Mouse (Mus musculus) stomach, embryonic 16.5 days (tissue): ENCODE results near the gene Arpc4. TPM values are rescaled to one million over a fixed set of nuclear protein-coding genes. Genes with fewer than 3 reads are reported as not detected.

Experiments used
- ATAC-seq: fragments of 200-750 bp; cut with Nextera tagmentation; 2 replicates; pipeline ENCODE4 v1.8.0; 2017; ENCODE audit warnings: moderate number of reproducible peaks, moderate TSS enrichment; ENCODE audit not compliant: insufficient read depth, low FRiP score
- H3K27ac ChIP-seq: fragments of 300-500 bp; sonication (generic); 2 replicates; pipeline ENCODE4 v1.5.1; 2014; ENCODE audit warnings: low read length
- H3K27me3 ChIP-seq: fragments of 300-500 bp; sonication (generic); 2 replicates; pipeline ENCODE4 v1.6.1; 2014; ENCODE audit warnings: low read length, control low read depth, mixed read lengths; ENCODE audit not compliant: control insufficient read depth, insufficient read depth
- H3K36me3 ChIP-seq: fragments of 300-500 bp; sonication (generic); 2 replicates; pipeline ENCODE4 v1.6.1; 2014; ENCODE audit warnings: low read length; ENCODE audit not compliant: control insufficient read depth, insufficient read depth
- H3K4me1 ChIP-seq: fragments of 300-500 bp; sonication (generic); 2 replicates; pipeline ENCODE4 v1.6.1; 2014; ENCODE audit warnings: low read length, control low read depth, mixed read lengths; ENCODE audit not compliant: control insufficient read depth, insufficient read depth
- H3K4me2 ChIP-seq: fragments of 300-500 bp; sonication (generic); 2 replicates; pipeline ENCODE4 v1.6.1; 2014; ENCODE audit warnings: low read depth, low read length, mixed read lengths
- H3K4me3 ChIP-seq: fragments of 300-500 bp; sonication (generic); replicated peaks from 2 replicates; pipeline ENCODE4 v1.5.1; 2014; ENCODE audit warnings: mild to moderate bottlenecking, low read length
- H3K9ac ChIP-seq: fragments of 300-500 bp; sonication (generic); 2 replicates; pipeline ENCODE4 v1.6.1; 2014; ENCODE audit warnings: low read length
- H3K9me3 ChIP-seq: fragments of 300-500 bp; sonication (generic); replicated peaks from 2 replicates; pipeline ENCODE4 v1.6.1; 2016; ENCODE audit warnings: low read length, control low read depth; ENCODE audit not compliant: control insufficient read depth
- WGBS: fragments of 180-500 bp; shearing (Covaris S2); extraction: QIAGEN DNeasy Blood & Tissue Kit; methylation state at CpG from one replicate; pipeline ENCODE4 v1.1.7; 2014; 5-methylcytosine and 5-hydroxymethylcytosine counted together
- polyA plus RNA-seq: library from polyadenylated mRNA; unstranded; fragments of >200 nt; fragmentation: Nextera tagmentation; extraction: Ambion mirVana; gene quantifications from 2 replicates; pipeline ENCODE4 v1.2.1, GENCODE M21; 2015

Arpc4 gene
- polyA plus RNA-seq, 1 experiment from 2014 or later, result 396 TPM

DNA sequence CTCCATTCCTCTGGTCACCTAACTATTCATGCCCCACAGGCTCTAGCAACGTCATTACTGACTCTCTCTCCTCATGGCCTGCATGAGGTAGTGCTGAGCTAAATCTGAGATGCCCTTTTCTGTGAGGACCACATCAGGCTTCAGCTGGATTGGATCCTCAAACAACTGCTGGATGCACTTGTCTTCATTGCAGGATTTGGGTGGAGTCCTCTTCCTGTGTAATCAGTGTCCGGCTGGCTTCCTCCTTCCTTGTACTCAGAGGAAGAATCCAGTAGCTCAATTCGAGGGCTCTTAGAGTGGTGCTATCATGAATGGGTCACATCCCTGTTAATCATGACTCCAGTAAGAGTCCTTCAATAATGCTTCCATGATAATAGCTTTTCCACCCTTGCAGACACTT is 24.2 kb upstream of the Arpc4 start:
- no peak overlapping the region for H3K4me3 ChIP-seq
- H3K4me2 ChIP-seq, result no peak overlapping the region
- H3K9ac ChIP-seq, result no peak overlapping the region
- no peaks in the 10 kb centered on the region for H3K36me3 ChIP-seq
- H3K27ac ChIP-seq, result no peak overlapping the region
- no peaks in the 10 kb centered on the region for H3K27me3 ChIP-seq
- WGBS, result 69% methylated on average over 3 of the region's 3 CpGs
- no peaks in the 10 kb centered on the region for H3K4me1 ChIP-seq
- ATAC-seq, result no peak
- H3K9me3 ChIP-seq, result no peaks in the 10 kb centered on the region

GRCm38 (mm10) chr6:113361476-113361875 is 16.4 kb upstream of the Arpc4 start:
- Histone ChIP-seq H3K4me2 (no peak overlapping the region), H3K4me1 (no peaks in the 10 kb centered on the region)
- WGBS, result 76% methylated on average over 4 of the region's 4 CpGs

GRCm38 (mm10) chr6:113362241-113362640 is 15.7 kb upstream of the Arpc4 start:
- no peak overlapping the region for H3K27ac ChIP-seq
- no peak overlapping the region for H3K9ac ChIP-seq
- no peaks in the 10 kb centered on the region for H3K27me3 ChIP-seq
- 97% methylated on average over 1 of the region's 1 CpGs for WGBS
- H3K4me2 ChIP-seq, result no peak overlapping the region
- no peak overlapping the region for H3K4me3 ChIP-seq
- no peaks in the 10 kb centered on the region for H3K36me3 ChIP-seq
- ATAC-seq, result no peak
- H3K9me3 ChIP-seq, result no peaks in the 10 kb centered on the region
- no peaks in the 10 kb centered on the region for H3K4me1 ChIP-seq

More at GRCm38 (mm10) chr6:113361476-113361875, 16.4 kb upstream of the Arpc4 start:
- ATAC-seq, result no peak
- Histone ChIP-seq H3K27me3 (no peaks in the 10 kb centered on the region), H3K36me3 (no peaks in the 10 kb centered on the region), H3K4me3 (no peak overlapping the region), H3K9me3 (no peaks in the 10 kb centered on the region), H3K9ac (no peak overlapping the region), H3K27ac (no peak overlapping the region)

DNA sequence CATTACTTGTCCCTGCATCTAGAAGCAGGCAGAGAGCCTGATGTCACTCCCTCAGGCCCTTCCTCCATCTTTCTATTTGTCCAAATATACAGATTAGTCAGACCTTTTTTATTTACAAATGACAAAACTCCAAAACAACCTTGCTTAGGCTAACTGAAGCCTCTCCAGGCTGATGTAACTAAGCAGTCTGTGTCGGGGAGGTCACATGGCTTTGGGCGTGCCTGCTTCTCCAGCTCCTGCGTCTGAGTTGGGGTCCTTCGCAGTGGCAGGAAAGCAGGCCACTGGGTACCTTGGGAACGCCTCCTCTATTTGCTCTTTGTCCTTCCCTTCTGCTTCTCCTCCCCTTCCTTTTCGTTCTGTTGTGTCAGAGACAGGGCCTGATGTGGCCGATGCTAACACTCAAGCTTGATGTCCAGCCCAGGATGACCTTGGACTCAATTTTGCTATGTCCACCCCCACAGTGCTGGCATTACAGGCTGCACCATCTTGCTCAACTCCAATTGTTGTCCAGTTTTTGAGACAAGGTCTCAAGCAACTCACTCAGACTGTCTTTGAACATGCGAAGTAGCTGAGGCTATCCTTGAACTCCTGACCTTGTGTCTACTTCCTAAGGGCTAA is 13.3 kb upstream of the Arpc4 start:
- no peaks in the 10 kb centered on the region for H3K4me1 ChIP-seq
- H3K36me3 ChIP-seq, result no peaks in the 10 kb centered on the region
- no peak overlapping the region for H3K9ac ChIP-seq
- no peaks in the 10 kb centered on the region for H3K9me3 ChIP-seq
- no peak for ATAC-seq
- H3K4me3 ChIP-seq, result no peak overlapping the region
- H3K4me2 ChIP-seq, result no peak overlapping the region
- no peaks in the 10 kb centered on the region for H3K27me3 ChIP-seq
- WGBS, result 60% methylated on average over 8 of the region's 8 CpGs
- H3K27ac ChIP-seq, result no peak overlapping the region

GRCm38 (mm10) chr6:113366639-113367038 is 11.3 kb upstream of the Arpc4 start:
- Histone ChIP-seq H3K36me3 (0 out of 2 replicates have a peak, but pooled peaks cover 3% of the 10 kb centered on the region), H3K9me3 (no peaks in the 10 kb centered on the region), H3K27me3 (no peaks in the 10 kb centered on the region), H3K4me1 (no peaks in the 10 kb centered on the region), H3K9ac (no peak overlapping the region), H3K4me3 (no peak overlapping the region), H3K27ac (no peak overlapping the region), H3K4me2 (no peak overlapping the region)
- ATAC-seq, result no peak
- 85% methylated on average over 6 of the region's 6 CpGs for WGBS

- 96% methylated on average over 1 of the region's 1 CpGs for WGBS
- no peak overlapping the region for H3K4me3 ChIP-seq
- no peaks in the 10 kb centered on the region for H3K4me1 ChIP-seq
- no peak overlapping the region for H3K4me2 ChIP-seq
- no peak overlapping the region for H3K9ac ChIP-seq
- H3K9me3 ChIP-seq, result no peaks in the 10 kb centered on the region
- H3K27ac ChIP-seq, result no peak overlapping the region
- H3K27me3 ChIP-seq, result no peaks in the 10 kb centered on the region
- ATAC-seq, result no peak
- H3K36me3 ChIP-seq, result 0 out of 2 replicates have a peak, but pooled peaks cover 3% of the 10 kb centered on the region
These were observed 10.3 kb upstream of the Arpc4 start for GRCm38 (mm10) chr6:113367574-113367973.

- Histone ChIP-seq H3K9ac (no peak overlapping the region), H3K4me3 (no peak overlapping the region), H3K36me3 (0 out of 2 replicates have a peak, but pooled peaks cover 3% of the 10 kb centered on the region), H3K9me3 (no peaks in the 10 kb centered on the region), H3K27me3 (no peaks in the 10 kb centered on the region), H3K4me2 (no peak overlapping the region), H3K4me1 (no peaks in the 10 kb centered on the region), H3K27ac (no peak overlapping the region)
- 86% methylated on average over 7 of the region's 7 CpGs for WGBS
- ATAC-seq, result no peak
These were observed 9.8 kb upstream of the Arpc4 start for GRCm38 (mm10) chr6:113368124-113368523.

GRCm38 (mm10) chr6:113368577-113368976 is 9.3 kb upstream of the Arpc4 start:
- no peak for ATAC-seq
- Histone ChIP-seq H3K4me2 (no peak overlapping the region), H3K4me3 (no peak overlapping the region), H3K27ac (no peak overlapping the region), H3K9ac (no peak overlapping the region), H3K4me1 (no peaks in the 10 kb centered on the region), H3K36me3 (0 out of 2 replicates have a peak, but pooled peaks cover 3% of the 10 kb centered on the region), H3K9me3 (no peaks in the 10 kb centered on the region), H3K27me3 (no peaks in the 10 kb centered on the region)
- 88% methylated on average over 5 of the region's 5 CpGs for WGBS

DNA sequence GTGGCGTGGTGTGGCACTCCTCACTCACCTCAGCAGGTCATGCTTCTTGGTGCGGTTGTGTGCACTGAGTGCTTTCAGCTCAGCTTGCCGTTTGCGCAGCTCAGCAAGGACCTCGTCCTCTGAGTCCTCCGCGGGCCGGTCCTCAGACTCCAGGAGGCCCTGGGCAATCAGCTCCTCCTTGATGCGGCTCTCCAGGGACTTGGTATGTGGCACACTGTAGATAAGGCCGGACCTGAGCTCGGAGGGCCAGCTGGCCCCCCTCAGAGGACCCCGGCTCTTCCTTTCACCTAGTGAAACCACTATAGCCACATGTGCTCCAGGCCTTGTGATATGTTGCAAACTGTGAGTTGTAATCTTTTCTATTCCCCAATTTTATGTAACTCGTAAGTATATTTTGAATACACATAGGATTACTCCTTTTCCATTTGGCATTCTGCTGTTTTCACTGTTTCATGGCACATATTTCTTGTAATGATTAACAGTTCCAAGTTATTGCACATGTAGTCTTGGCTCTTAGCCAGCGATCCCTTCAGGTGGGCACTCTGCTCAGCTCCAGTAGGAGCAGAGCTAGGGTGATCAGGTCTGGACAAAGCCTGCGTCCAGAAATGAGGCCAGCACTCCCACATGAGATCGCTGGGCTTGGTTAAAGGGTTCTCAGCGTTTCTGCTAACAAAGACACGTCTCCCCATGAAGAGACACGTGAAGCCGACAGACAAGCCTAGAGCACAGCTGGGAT is 7.6 kb upstream of the Arpc4 start:
- Histone ChIP-seq H3K9me3 (no peaks in the 10 kb centered on the region), H3K9ac (no peak overlapping the region), H3K4me1 (no peaks in the 10 kb centered on the region), H3K36me3 (peaks cover 12% of the 10 kb centered on the region; the same call in 1 of the 2 replicates), H3K27me3 (no peaks in the 10 kb centered on the region), H3K4me3 (no peak overlapping the region), H3K4me2 (no peak overlapping the region), H3K27ac (no peak overlapping the region)
- no peak for ATAC-seq
- WGBS, result 87% methylated on average over 20 of the region's 20 CpGs
